Mouse (Mus musculus): ENCODE results near the gene Slc25a10. TPM values are rescaled to one million over a fixed set of nuclear protein-coding genes. Genes with fewer than 3 reads are reported as not detected.
A peak's percentile ranks its signal among the peaks of the same experiment; 100 is the strongest.

Slc25a10 gene
- 36.7 and 36.9 TPM in 2 replicates for polyA plus RNA-seq (2015; fragmentation: Nextera tagmentation; extraction: Ambion mirVana)

GRCm38 (mm10) chr11:120491317-120492023, at the start of gene Slc25a10:
Slc25a10 (plus strand) TSS chr11:120491840.
- under 1% methylated on average over 35 of the region's 35 CpGs for WGBS

DNA sequence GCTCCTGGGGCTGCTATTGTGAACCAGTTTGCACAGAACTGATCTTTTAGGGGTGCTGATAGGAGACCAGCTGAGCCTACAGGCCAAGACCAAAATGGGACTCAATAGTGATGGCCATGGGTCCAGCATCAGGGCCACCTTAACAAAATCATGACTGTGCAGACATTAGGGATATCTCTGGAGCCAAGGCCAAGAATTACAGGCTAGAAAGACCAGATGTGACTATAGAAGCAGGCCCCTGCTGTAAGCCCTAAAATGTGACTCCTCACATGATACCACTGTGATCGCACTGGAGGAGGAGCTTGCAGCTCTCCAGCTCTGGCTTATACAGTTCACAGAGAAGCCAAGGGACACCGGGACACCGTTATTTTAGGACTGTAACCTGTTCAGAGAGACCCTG, 49.3 kb upstream of the Slc25a10 start, which contains the start of gene Tspan10:
TSS of gene Tspan10 (plus strand) at position 301 of the 400 bp plus-strand sequence.
- H3K27me3 ChIP-seq, result no peaks in the 10 kb centered on the region
- no peak within 1 kb of the TSS for H3K9ac ChIP-seq
- no peaks in the 10 kb centered on the region for H3K9me3 ChIP-seq
- no peak within 1 kb of the TSS for H3K27ac ChIP-seq
- H3K36me3 ChIP-seq, result no peaks in the 10 kb centered on the region
- ATAC-seq (ENCODE audit: insufficient number of reproducible peaks, low FRiP score, low TSS enrichment, low read depth), result no peak
- no peaks in the 10 kb centered on the region for H3K4me1 ChIP-seq
- H3K4me2 ChIP-seq, result no peak within 1 kb of the TSS
- no peak within 1 kb of the TSS for H3K4me3 ChIP-seq
- WGBS, result 84% methylated on average over 3 of the region's 3 CpGs

More at GRCm38 (mm10) chr11:120491317-120492023, at the start of gene Slc25a10:
- H3K27ac ChIP-seq, result peak within 1 kb of the TSS; percentile 85
- peak within 1 kb of the TSS; percentile 79 for H3K9ac ChIP-seq
- H3K36me3 ChIP-seq, result peaks cover 49% of the 10 kb centered on the region
- H3K27me3 ChIP-seq, result no peaks in the 10 kb centered on the region
- peak within 1 kb of the TSS; percentile 83 for H3K4me3 ChIP-seq
- peaks cover 37% of the 10 kb centered on the region for H3K4me1 ChIP-seq
- peak; percentile 83 for ATAC-seq (ENCODE audit: insufficient number of reproducible peaks, low FRiP score, low TSS enrichment, low read depth)
- no peaks in the 10 kb centered on the region for H3K9me3 ChIP-seq
- peak within 1 kb of the TSS; percentile 98 for H3K4me2 ChIP-seq

GRCm38 (mm10) chr11:120442765-120443280, 48.8 kb upstream of the Slc25a10 start:
- Histone ChIP-seq H3K4me1 (no peaks in the 10 kb centered on the region), H3K27me3 (no peaks in the 10 kb centered on the region)
- 84% methylated on average over 3 of the region's 3 CpGs for WGBS

DNA sequence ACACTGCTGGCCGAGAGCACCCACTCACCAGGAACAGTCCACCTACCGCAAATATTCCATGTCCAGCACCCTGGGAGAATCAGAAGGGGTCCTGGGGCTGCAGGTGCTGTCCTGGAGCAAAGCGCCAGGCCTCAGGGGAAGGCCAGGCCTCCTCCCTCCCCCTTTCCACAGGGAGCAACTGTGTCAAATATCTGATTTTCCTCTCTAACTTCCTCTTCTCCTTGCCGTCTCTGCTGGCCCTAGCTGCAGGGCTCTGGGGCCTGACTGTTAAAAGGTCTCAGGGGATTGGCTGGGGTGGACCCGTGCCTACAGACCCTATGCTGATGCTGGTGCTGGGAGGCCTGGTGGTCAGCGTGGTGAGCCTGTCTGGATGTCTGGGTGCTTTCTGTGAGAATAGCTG, 47.5 kb upstream of the Slc25a10 start:
- H3K9me3 ChIP-seq, result no peaks in the 10 kb centered on the region
- H3K27ac ChIP-seq, result no peak overlapping the region
- no peak for ATAC-seq (ENCODE audit: insufficient number of reproducible peaks, low FRiP score, low TSS enrichment, low read depth)
- H3K36me3 ChIP-seq, result no peaks in the 10 kb centered on the region
- H3K4me1 ChIP-seq, result no peaks in the 10 kb centered on the region
- no peak overlapping the region for H3K9ac ChIP-seq
- no peak overlapping the region for H3K4me2 ChIP-seq
- H3K4me3 ChIP-seq, result no peak overlapping the region
- no peaks in the 10 kb centered on the region for H3K27me3 ChIP-seq
- WGBS, result 67% methylated on average over 6 of the region's 6 CpGs

More at GRCm38 (mm10) chr11:120442765-120443280, 48.8 kb upstream of the Slc25a10 start:
- Histone ChIP-seq H3K4me3 (no peak overlapping the region), H3K9ac (no peak overlapping the region), H3K4me2 (no peak overlapping the region), H3K9me3 (no peaks in the 10 kb centered on the region), H3K27ac (no peak overlapping the region), H3K36me3 (no peaks in the 10 kb centered on the region)
- ATAC-seq (ENCODE audit: insufficient number of reproducible peaks, low FRiP score, low TSS enrichment, low read depth), result no peak

- H3K27me3 ChIP-seq, result no peaks in the 10 kb centered on the region
- ATAC-seq (ENCODE audit: insufficient number of reproducible peaks, low FRiP score, low TSS enrichment, low read depth), result no peak
- no peak overlapping the region for H3K27ac ChIP-seq
- H3K9me3 ChIP-seq, result no peaks in the 10 kb centered on the region
- no peaks in the 10 kb centered on the region for H3K4me1 ChIP-seq
- H3K9ac ChIP-seq, result no peak overlapping the region
- WGBS, result 74% methylated on average over 3 of the region's 3 CpGs
- H3K4me3 ChIP-seq, result no peak overlapping the region
- no peak overlapping the region for H3K4me2 ChIP-seq
- H3K36me3 ChIP-seq, result no peaks in the 10 kb centered on the region
These were observed 46.2 kb upstream of the Slc25a10 start for GRCm38 (mm10) chr11:120445475-120445874.

- Histone ChIP-seq H3K4me3 (no peak overlapping the region), H3K9ac (no peak overlapping the region), H3K4me2 (no peak overlapping the region), H3K4me1 (no peaks in the 10 kb centered on the region), H3K27me3 (no peaks in the 10 kb centered on the region), H3K9me3 (no peaks in the 10 kb centered on the region), H3K27ac (no peak overlapping the region), H3K36me3 (no peaks in the 10 kb centered on the region)
- no peak for ATAC-seq (ENCODE audit: insufficient number of reproducible peaks, low FRiP score, low TSS enrichment, low read depth)
- 74% methylated on average over 7 of the region's 7 CpGs for WGBS
These were observed 44.5 kb upstream of the Slc25a10 start for GRCm38 (mm10) chr11:120447179-120447578.

- H3K27me3 ChIP-seq, result no peaks in the 10 kb centered on the region
- no peak overlapping the region for H3K4me2 ChIP-seq
- H3K27ac ChIP-seq, result no peak overlapping the region
- H3K9me3 ChIP-seq, result no peaks in the 10 kb centered on the region
- H3K9ac ChIP-seq, result no peak overlapping the region
- 69% methylated on average over 3 of the region's 3 CpGs for WGBS
- 0 out of 2 replicates have a peak, but pooled peaks cover 3% of the 10 kb centered on the region for H3K36me3 ChIP-seq
- no peak for ATAC-seq (ENCODE audit: insufficient number of reproducible peaks, low FRiP score, low TSS enrichment, low read depth)
- no peak overlapping the region for H3K4me3 ChIP-seq
- peaks cover 5% of the 10 kb centered on the region for H3K4me1 ChIP-seq
These were observed 39.4 kb upstream of the Slc25a10 start for GRCm38 (mm10) chr11:120452246-120452645.

DNA sequence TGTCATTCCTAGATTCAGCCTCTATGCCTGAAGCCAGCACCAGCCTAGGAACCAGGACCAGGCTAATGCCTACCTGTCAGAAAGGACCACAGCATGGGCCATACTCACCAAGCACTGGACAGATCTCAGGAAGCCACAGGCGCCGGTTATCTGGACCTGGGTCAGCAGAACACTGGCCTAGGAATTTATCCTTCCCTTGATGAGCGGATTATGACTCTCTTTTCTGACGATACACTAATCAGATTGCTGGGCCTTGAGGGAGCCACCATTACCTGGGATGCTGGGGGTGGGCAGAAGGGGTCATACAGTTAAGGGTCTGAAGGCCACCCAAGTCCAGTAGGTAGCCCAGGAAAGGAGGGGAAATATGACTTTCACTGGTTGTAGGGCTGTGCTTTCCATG, 38.3 kb upstream of the Slc25a10 start, which contains the start of gene Pde6g:
TSS of gene Pde6g (minus strand) at position 195 of the 400 bp plus-strand sequence.
- no peak for ATAC-seq (ENCODE audit: insufficient number of reproducible peaks, low FRiP score, low TSS enrichment, low read depth)
- H3K36me3 ChIP-seq, result 0 out of 2 replicates have a peak, but pooled peaks cover 3% of the 10 kb centered on the region

GRCm38 (mm10) chr11:120454965-120455364, 36.7 kb upstream of the Slc25a10 start:
- H3K9me3 ChIP-seq, result no peaks in the 10 kb centered on the region
- 82% methylated on average over 4 of the region's 4 CpGs for WGBS
- H3K27ac ChIP-seq, result no peak overlapping the region
- H3K4me3 ChIP-seq, result no peak overlapping the region
- peaks cover 20% of the 10 kb centered on the region for H3K4me1 ChIP-seq
- H3K4me2 ChIP-seq, result no peak overlapping the region
- no peak overlapping the region for H3K9ac ChIP-seq
- no peaks in the 10 kb centered on the region for H3K27me3 ChIP-seq
- ATAC-seq (ENCODE audit: insufficient number of reproducible peaks, low FRiP score, low TSS enrichment, low read depth), result no peak
- H3K36me3 ChIP-seq, result peaks cover 7% of the 10 kb centered on the region

More for the DNA sequence above, 38.3 kb upstream of the Slc25a10 start, which contains the start of gene Pde6g:
- Histone ChIP-seq H3K27me3 (no peaks in the 10 kb centered on the region), H3K9me3 (no peaks in the 10 kb centered on the region), H3K4me2 (no peak within 1 kb of the TSS), H3K4me1 (peaks cover 7% of the 10 kb centered on the region), H3K9ac (0 out of 2 replicates have a peak within 1 kb of the TSS, but pooled peaks have one; percentile 7), H3K27ac (no peak within 1 kb of the TSS), H3K4me3 (no peak within 1 kb of the TSS)
- WGBS, result 88% methylated on average over 4 of the region's 4 CpGs

GRCm38 (mm10) chr11:120455413-120455812, 36.2 kb upstream of the Slc25a10 start:
- WGBS, result 93% methylated on average over 7 of the region's 7 CpGs
- no peaks in the 10 kb centered on the region for H3K27me3 ChIP-seq
- H3K4me2 ChIP-seq, result no peak overlapping the region
- H3K36me3 ChIP-seq, result peaks cover 10% of the 10 kb centered on the region
- H3K27ac ChIP-seq, result no peak overlapping the region
- H3K4me3 ChIP-seq, result no peak overlapping the region
- H3K9ac ChIP-seq, result no peak overlapping the region
- peaks cover 20% of the 10 kb centered on the region for H3K4me1 ChIP-seq
- no peaks in the 10 kb centered on the region for H3K9me3 ChIP-seq
- no peak for ATAC-seq (ENCODE audit: insufficient number of reproducible peaks, low FRiP score, low TSS enrichment, low read depth)

DNA sequence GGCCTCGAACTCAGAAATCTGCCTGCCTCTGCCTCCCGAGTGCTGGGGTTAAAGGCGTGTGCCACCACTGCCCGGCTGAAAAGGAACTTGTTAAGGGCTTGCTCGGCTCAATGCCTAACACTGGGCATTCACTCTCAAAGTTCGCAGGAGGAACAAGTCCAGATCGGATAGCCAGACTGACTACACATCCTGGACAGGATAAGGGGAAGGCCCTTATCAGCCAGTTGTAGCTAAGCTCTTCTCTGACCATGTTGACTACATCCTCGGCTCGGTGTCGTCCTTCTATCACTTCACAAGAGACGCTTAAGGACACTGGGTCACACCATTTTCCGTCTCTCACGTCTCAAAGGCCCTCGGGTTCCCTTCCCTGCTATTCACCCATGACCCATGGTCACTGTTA, 34.3 kb upstream of the Slc25a10 start:
- H3K9ac ChIP-seq, result peak overlapping the region; percentile 95
- no peaks in the 10 kb centered on the region for H3K27me3 ChIP-seq
- H3K4me2 ChIP-seq, result peak overlapping the region; percentile 76
- 29% methylated on average over 14 of the region's 14 CpGs for WGBS
- peak overlapping the region; percentile 76 for H3K4me3 ChIP-seq
- peak overlapping the region; percentile 81 for H3K27ac ChIP-seq
- peaks cover 20% of the 10 kb centered on the region for H3K4me1 ChIP-seq
- peaks cover 27% of the 10 kb centered on the region for H3K36me3 ChIP-seq
- H3K9me3 ChIP-seq, result no peaks in the 10 kb centered on the region
- ATAC-seq (ENCODE audit: insufficient number of reproducible peaks, low FRiP score, low TSS enrichment, low read depth), result no peak
